Mouse (Mus musculus) small intestine, adult 2 months (tissue): ENCODE measurements around the gene Btbd16.

Experiments used
- CTCF ChIP-seq: fragments of 200-500 bp; IDR thresholded peaks from 2 replicates; pipeline ENCODE4 v1.5.1; 2012; ENCODE audit warnings: low read depth, mild to moderate bottlenecking, control low read depth, inconsistent platforms, low read length, moderate library complexity, mixed read lengths; ENCODE audit not compliant: insufficient replicate concordance, insufficient read length; ENCODE audit errors: extremely low read depth
- POLR2A ChIP-seq: fragments of 200-500 bp; IDR thresholded peaks from 2 replicates; pipeline ENCODE4 v1.6.1; 2012; ENCODE audit warnings: low read depth, mild to moderate bottlenecking, control low read depth, inconsistent platforms, low read length, moderate library complexity

DNA sequence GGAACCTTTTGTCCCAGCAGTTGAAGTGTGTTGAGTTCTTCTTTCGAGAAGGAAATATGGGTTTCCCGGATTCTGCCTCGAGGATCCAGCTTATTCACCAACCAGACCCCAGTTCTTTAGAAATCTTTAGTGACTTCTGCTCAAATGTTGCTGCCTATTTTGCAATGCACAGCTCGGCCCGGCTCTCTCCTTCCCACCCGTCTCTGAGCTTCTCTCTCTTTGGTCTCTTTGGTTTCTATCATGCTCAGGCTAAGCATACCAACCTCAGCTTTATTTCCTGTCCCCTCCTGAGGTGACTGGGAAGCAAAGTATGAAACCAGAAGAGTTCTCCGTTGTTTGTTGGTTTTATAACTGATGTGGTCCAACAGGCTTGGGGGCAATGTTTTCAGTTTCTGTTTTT lies 42.4 kb downstream of the Btbd16 start:
- TF ChIP-seq CTCF: no peak
- TF ChIP-seq POLR2A: no peak
